Mouse (Mus musculus): ENCODE measurements around the gene Lmtk2. TPM values are rescaled to one million over a fixed set of nuclear protein-coding genes. Genes with fewer than 3 reads are reported as not detected.

Gene Lmtk2
- polyA plus RNA-seq, 1 experiment from 2014 or later = 2.3 TPM

DNA sequence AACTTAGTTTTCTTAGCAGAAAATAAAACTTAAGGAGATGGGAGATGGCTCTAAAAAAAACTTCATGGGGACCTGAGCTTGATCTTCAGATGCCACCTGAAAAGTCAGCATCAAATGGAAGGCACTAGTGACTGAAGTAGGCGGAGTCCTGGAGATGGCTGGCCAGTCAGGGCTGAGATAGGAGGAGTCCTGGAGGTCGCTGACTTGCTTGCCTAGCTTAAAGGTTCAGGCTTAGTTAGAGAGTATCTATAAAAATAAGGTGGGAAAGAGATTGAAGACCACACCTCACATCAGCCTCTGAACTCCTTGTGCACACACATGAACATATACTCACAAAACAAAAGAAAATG, 15.4 kb downstream of the Lmtk2 start:
- Histone ChIP-seq H3K36me3 (ENCODE audit: control insufficient read depth, insufficient read depth) (no peaks in the 10 kb centered on the region), H3K4me3 (ENCODE audit: low read depth, low read length) (no peak overlapping the region), H3K9me3 (replicated peaks; ENCODE audit: control insufficient read depth, low read length) (no peaks in the 10 kb centered on the region), H3K4me2 (ENCODE audit: low read depth, low read length) (no peak overlapping the region), H3K27ac (ENCODE audit: low read length) (no peak overlapping the region), H3K27me3 (ENCODE audit: control insufficient read depth, insufficient read depth, low read depth, low read length) (no peaks in the 10 kb centered on the region), H3K9ac (ENCODE audit: low read depth, low read length) (no peak overlapping the region), H3K4me1 (ENCODE audit: control insufficient read depth, low read depth, low read length) (peaks cover 17% of the 10 kb centered on the region)
- ATAC-seq (ENCODE audit: low read depth) = peak; percentile 78
- WGBS (ENCODE audit: insufficient replicate concordance) = 27% methylated on average over 2 of the region's 2 CpGs

- no peaks in the 10 kb centered on the region for H3K9me3 ChIP-seq (replicated peaks; ENCODE audit: control insufficient read depth, low read length)
- peaks cover 12% of the 10 kb centered on the region for H3K4me1 ChIP-seq (ENCODE audit: control insufficient read depth, low read depth, low read length)
- ATAC-seq (ENCODE audit: low read depth) = no peak
- no peak overlapping the region for H3K4me3 ChIP-seq (ENCODE audit: low read depth, low read length)
- H3K27me3 ChIP-seq (ENCODE audit: control insufficient read depth, insufficient read depth, low read depth, low read length) = no peaks in the 10 kb centered on the region
- 80% methylated on average over 4 of the region's 4 CpGs for WGBS (ENCODE audit: insufficient replicate concordance)
- no peak overlapping the region for H3K9ac ChIP-seq (ENCODE audit: low read depth, low read length)
- H3K27ac ChIP-seq (ENCODE audit: low read length) = no peak overlapping the region
- H3K36me3 ChIP-seq (ENCODE audit: control insufficient read depth, insufficient read depth) = no peaks in the 10 kb centered on the region
- H3K4me2 ChIP-seq (ENCODE audit: low read depth, low read length) = no peak overlapping the region
Observed at GRCm38 (mm10) chr5:144118271-144118670, 18.0 kb downstream of the Lmtk2 start.

GRCm38 (mm10) chr5:144119286-144119685, 19.1 kb downstream of the Lmtk2 start:
- H3K4me3 ChIP-seq (ENCODE audit: low read depth, low read length) = no peak overlapping the region
- peaks cover 12% of the 10 kb centered on the region for H3K4me1 ChIP-seq (ENCODE audit: control insufficient read depth, low read depth, low read length)
- H3K36me3 ChIP-seq (ENCODE audit: control insufficient read depth, insufficient read depth) = no peaks in the 10 kb centered on the region
- no peaks in the 10 kb centered on the region for H3K27me3 ChIP-seq (ENCODE audit: control insufficient read depth, insufficient read depth, low read depth, low read length)
- H3K9me3 ChIP-seq (replicated peaks; ENCODE audit: control insufficient read depth, low read length) = no peaks in the 10 kb centered on the region
- no peak overlapping the region for H3K4me2 ChIP-seq (ENCODE audit: low read depth, low read length)
- ATAC-seq (ENCODE audit: low read depth) = no peak
- no peak overlapping the region for H3K27ac ChIP-seq (ENCODE audit: low read length)
- no peak overlapping the region for H3K9ac ChIP-seq (ENCODE audit: low read depth, low read length)
- 69% methylated on average over 2 of the region's 2 CpGs for WGBS (ENCODE audit: insufficient replicate concordance)

DNA sequence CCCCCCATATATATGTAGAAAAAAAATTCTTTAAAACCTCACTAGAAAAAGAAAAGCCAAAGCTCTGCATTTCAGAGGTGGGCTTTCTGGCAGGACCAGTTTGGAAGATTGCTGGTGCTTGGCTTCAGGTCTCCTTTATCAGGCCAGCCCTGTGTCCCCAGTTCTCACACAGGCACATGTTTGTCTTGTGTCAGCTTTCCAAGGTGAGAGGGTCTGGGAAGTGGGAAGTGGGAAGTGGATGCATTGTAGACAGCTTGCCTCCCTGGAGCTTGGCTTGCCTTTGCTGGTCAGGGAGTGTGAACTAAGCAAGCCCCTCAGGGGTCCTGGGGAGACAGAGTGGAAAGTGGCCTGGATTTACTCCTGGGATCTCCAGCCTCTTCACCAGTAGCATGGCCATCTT, 21.3 kb downstream of the Lmtk2 start:
- ATAC-seq (ENCODE audit: low read depth) = no peak
- Histone ChIP-seq H3K9ac (ENCODE audit: low read depth, low read length) (no peak overlapping the region), H3K27ac (ENCODE audit: low read length) (no peak overlapping the region), H3K36me3 (ENCODE audit: control insufficient read depth, insufficient read depth) (no peaks in the 10 kb centered on the region), H3K4me3 (ENCODE audit: low read depth, low read length) (no peak overlapping the region), H3K9me3 (replicated peaks; ENCODE audit: control insufficient read depth, low read length) (no peaks in the 10 kb centered on the region), H3K4me2 (ENCODE audit: low read depth, low read length) (no peak overlapping the region), H3K27me3 (ENCODE audit: control insufficient read depth, insufficient read depth, low read depth, low read length) (no peaks in the 10 kb centered on the region), H3K4me1 (ENCODE audit: control insufficient read depth, low read depth, low read length) (no peaks in the 10 kb centered on the region)

DNA sequence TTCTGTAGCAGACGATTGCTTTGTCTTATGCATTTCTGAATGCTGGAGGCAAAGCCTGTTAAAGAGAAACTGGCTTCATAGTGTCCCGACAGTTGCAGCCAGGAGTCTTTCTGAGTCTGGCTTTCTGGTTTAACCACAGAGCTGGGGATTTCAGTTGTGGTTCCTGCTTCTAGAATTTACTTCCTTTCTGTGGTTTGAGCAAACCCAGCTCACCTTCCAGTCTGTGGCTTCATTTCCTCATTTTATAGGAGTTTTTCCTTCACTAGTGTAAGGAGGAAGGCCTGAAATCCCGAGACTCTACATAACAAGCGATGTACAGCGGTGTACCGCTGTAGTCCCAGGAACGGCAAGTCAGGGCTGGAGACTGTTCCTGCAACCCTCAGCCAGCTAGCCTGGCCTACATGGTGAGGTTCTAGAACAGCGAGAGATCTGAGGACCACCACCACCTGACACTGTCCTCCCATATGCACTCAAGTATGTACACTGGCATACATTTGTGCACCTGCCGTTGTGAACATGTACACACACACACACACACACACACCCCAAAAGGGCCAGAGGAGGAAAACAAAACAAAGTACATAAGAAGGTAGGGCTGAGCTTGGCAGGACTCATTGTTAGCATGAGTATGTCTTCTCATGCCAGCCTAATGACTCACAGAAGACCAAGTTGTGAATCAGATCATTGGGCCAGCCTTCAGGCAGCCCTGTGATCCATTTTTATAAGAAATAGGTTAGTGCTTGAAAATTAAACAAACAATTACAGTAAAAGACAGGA, 25.9 kb downstream of the Lmtk2 start:
- Histone ChIP-seq H3K9me3 (replicated peaks; ENCODE audit: control insufficient read depth, low read length) (no peaks in the 10 kb centered on the region), H3K4me1 (ENCODE audit: control insufficient read depth, low read depth, low read length) (no peaks in the 10 kb centered on the region), H3K36me3 (ENCODE audit: control insufficient read depth, insufficient read depth) (no peaks in the 10 kb centered on the region), H3K4me3 (ENCODE audit: low read depth, low read length) (no peak overlapping the region), H3K27me3 (ENCODE audit: control insufficient read depth, insufficient read depth, low read depth, low read length) (no peaks in the 10 kb centered on the region), H3K9ac (ENCODE audit: low read depth, low read length) (no peak overlapping the region), H3K4me2 (ENCODE audit: low read depth, low read length) (no peak overlapping the region), H3K27ac (ENCODE audit: low read length) (no peak overlapping the region)
- ATAC-seq (ENCODE audit: low read depth) = no peak
- WGBS (ENCODE audit: insufficient replicate concordance) = 39% methylated on average over 9 of the region's 9 CpGs

- Histone ChIP-seq H3K27ac (ENCODE audit: low read length) (no peak overlapping the region), H3K4me2 (ENCODE audit: low read depth, low read length) (no peak overlapping the region), H3K4me3 (ENCODE audit: low read depth, low read length) (no peak overlapping the region), H3K9ac (ENCODE audit: low read depth, low read length) (no peak overlapping the region), H3K4me1 (ENCODE audit: control insufficient read depth, low read depth, low read length) (no peaks in the 10 kb centered on the region), H3K36me3 (ENCODE audit: control insufficient read depth, insufficient read depth) (peaks cover 7% of the 10 kb centered on the region; the same call in 1 of the 2 replicates), H3K9me3 (replicated peaks; ENCODE audit: control insufficient read depth, low read length) (no peaks in the 10 kb centered on the region), H3K27me3 (ENCODE audit: control insufficient read depth, insufficient read depth, low read depth, low read length) (no peaks in the 10 kb centered on the region)
- ATAC-seq (ENCODE audit: low read depth) = no peak
- 79% methylated on average over 5 of the region's 5 CpGs for WGBS (ENCODE audit: insufficient replicate concordance)
Observed at GRCm38 (mm10) chr5:144143531-144143930, 43.3 kb downstream of the Lmtk2 start.

- Histone ChIP-seq H3K9me3 (replicated peaks; ENCODE audit: control insufficient read depth, low read length) (no peaks in the 10 kb centered on the region), H3K36me3 (ENCODE audit: control insufficient read depth, insufficient read depth) (peaks cover 15% of the 10 kb centered on the region), H3K27ac (ENCODE audit: low read length) (no peak overlapping the region), H3K27me3 (ENCODE audit: control insufficient read depth, insufficient read depth, low read depth, low read length) (no peaks in the 10 kb centered on the region), H3K4me2 (ENCODE audit: low read depth, low read length) (no peak overlapping the region), H3K9ac (ENCODE audit: low read depth, low read length) (no peak overlapping the region), H3K4me3 (ENCODE audit: low read depth, low read length) (no peak overlapping the region), H3K4me1 (ENCODE audit: control insufficient read depth, low read depth, low read length) (no peaks in the 10 kb centered on the region)
- ATAC-seq (ENCODE audit: low read depth) = no peak
Observed at GRCm38 (mm10) chr5:144146898-144147297, 46.7 kb downstream of the Lmtk2 start.

DNA sequence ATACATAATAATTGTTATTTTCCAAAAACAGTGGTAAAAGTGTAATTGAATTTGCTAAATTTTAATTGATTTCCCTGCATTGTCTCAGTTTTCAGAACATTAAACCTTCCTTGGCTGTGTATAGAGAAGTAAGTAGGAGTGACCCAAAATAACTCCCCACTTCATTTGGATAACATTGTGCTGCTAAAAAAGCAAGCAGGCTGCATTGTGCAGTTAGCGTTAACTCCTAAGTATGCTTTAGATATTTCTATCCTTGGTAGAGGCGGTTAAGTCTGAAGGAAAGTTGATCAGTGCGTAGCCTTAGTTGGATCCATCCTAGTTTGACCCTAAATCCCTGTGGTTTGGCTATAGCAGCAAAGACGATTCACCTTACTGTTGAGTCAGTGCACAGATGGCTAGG, 49.3 kb downstream of the Lmtk2 start:
- Histone ChIP-seq H3K4me3 (ENCODE audit: low read depth, low read length) (no peak overlapping the region), H3K4me1 (ENCODE audit: control insufficient read depth, low read depth, low read length) (no peaks in the 10 kb centered on the region), H3K36me3 (ENCODE audit: control insufficient read depth, insufficient read depth) (peaks cover 18% of the 10 kb centered on the region), H3K9me3 (replicated peaks; ENCODE audit: control insufficient read depth, low read length) (no peaks in the 10 kb centered on the region), H3K9ac (ENCODE audit: low read depth, low read length) (no peak overlapping the region), H3K27me3 (ENCODE audit: control insufficient read depth, insufficient read depth, low read depth, low read length) (no peaks in the 10 kb centered on the region), H3K27ac (ENCODE audit: low read length) (no peak overlapping the region), H3K4me2 (ENCODE audit: low read depth, low read length) (no peak overlapping the region)
- WGBS (ENCODE audit: insufficient replicate concordance) = 85% methylated on average over 4 of the region's 4 CpGs
- ATAC-seq (ENCODE audit: low read depth) = no peak

- Histone ChIP-seq H3K27me3 (ENCODE audit: control insufficient read depth, insufficient read depth, low read depth, low read length) (no peaks in the 10 kb centered on the region), H3K27ac (ENCODE audit: low read length) (no peak overlapping the region), H3K4me3 (ENCODE audit: low read depth, low read length) (no peak overlapping the region), H3K4me1 (ENCODE audit: control insufficient read depth, low read depth, low read length) (no peaks in the 10 kb centered on the region), H3K36me3 (ENCODE audit: control insufficient read depth, insufficient read depth) (peaks cover 18% of the 10 kb centered on the region), H3K9me3 (replicated peaks; ENCODE audit: control insufficient read depth, low read length) (no peaks in the 10 kb centered on the region), H3K9ac (ENCODE audit: low read depth, low read length) (no peak overlapping the region), H3K4me2 (ENCODE audit: low read depth, low read length) (no peak overlapping the region)
- no peak for ATAC-seq (ENCODE audit: low read depth)
- 83% methylated on average over 4 of the region's 4 CpGs for WGBS (ENCODE audit: insufficient replicate concordance)
Observed at GRCm38 (mm10) chr5:144151270-144151669, 51.0 kb downstream of the Lmtk2 start.

Data from liver, embryonic 16.5 days (tissue).